Mouse (Mus musculus): ENCODE measurements around the gene Sesn3. TPM values are rescaled to one million over a fixed set of nuclear protein-coding genes. Genes with fewer than 3 reads are reported as not detected.
A peak's percentile ranks its signal among the peaks of the same experiment; 100 is the strongest.

The Sesn3 gene
- polyA plus RNA-seq, 1 experiment: 23.6 TPM

GRCm38 (mm10) chr9:14266470-14266869, 8.4 kb upstream of the Sesn3 start:
- peaks cover 3% of the 10 kb centered on the region for H3K4me1 ChIP-seq (replicated peaks; ENCODE audit: control insufficient read depth, insufficient read depth, low read length)
- H3K27ac ChIP-seq (ENCODE audit: control insufficient read depth, insufficient read depth, low read length): no peak overlapping the region
- TF ChIP-seq CTCF (IDR thresholded peaks at IDR 0.05; ENCODE audit: borderline replicate concordance, control insufficient read depth, extremely low read depth, insufficient read depth, low read length, poor library complexity) (no peak), POLR2A (IDR thresholded peaks at IDR 0.05; ENCODE audit: control insufficient read depth, extremely low read depth, insufficient read depth, low read length, poor library complexity) (no peak)
- WGBS: 88% methylated on average over 2 of the region's 2 CpGs
- H3K4me3 ChIP-seq (ENCODE audit: control insufficient read depth, insufficient read depth, low read length): no peak overlapping the region
- no peaks in the 10 kb centered on the region for H3K27me3 ChIP-seq (ENCODE audit: control insufficient read depth, insufficient read depth, low read length)
- no peaks in the 10 kb centered on the region for H3K36me3 ChIP-seq (ENCODE audit: control insufficient read depth, insufficient read depth, low read length)
- no peak for DNase-seq

- no peak for DNase-seq
- Histone ChIP-seq H3K27ac (ENCODE audit: control insufficient read depth, insufficient read depth, low read length) (no peak overlapping the region), H3K27me3 (ENCODE audit: control insufficient read depth, insufficient read depth, low read length) (no peaks in the 10 kb centered on the region), H3K4me3 (ENCODE audit: control insufficient read depth, insufficient read depth, low read length) (no peak overlapping the region), H3K4me1 (replicated peaks; ENCODE audit: control insufficient read depth, insufficient read depth, low read length) (no peaks in the 10 kb centered on the region), H3K36me3 (ENCODE audit: control insufficient read depth, insufficient read depth, low read length) (no peaks in the 10 kb centered on the region)
- TF ChIP-seq CTCF (IDR thresholded peaks at IDR 0.05; ENCODE audit: borderline replicate concordance, control insufficient read depth, extremely low read depth, insufficient read depth, low read length, poor library complexity) (no peak), POLR2A (IDR thresholded peaks at IDR 0.05; ENCODE audit: control insufficient read depth, extremely low read depth, insufficient read depth, low read length, poor library complexity) (no peak)
- WGBS: 78% methylated on average over 2 of the region's 2 CpGs
These were observed 6.3 kb upstream of the Sesn3 start for GRCm38 (mm10) chr9:14268578-14268977.

GRCm38 (mm10) chr9:14272921-14273320, 1.9 kb upstream of the Sesn3 start:
- TF ChIP-seq POLR2A (IDR thresholded peaks at IDR 0.05; ENCODE audit: control insufficient read depth, extremely low read depth, insufficient read depth, low read length, poor library complexity) (no peak), CTCF (IDR thresholded peaks at IDR 0.05; ENCODE audit: borderline replicate concordance, control insufficient read depth, extremely low read depth, insufficient read depth, low read length, poor library complexity) (no peak)
- DNase-seq: no peak
- 45% methylated on average over 1 of the region's 1 CpGs for WGBS
- no peak overlapping the region for H3K4me3 ChIP-seq (ENCODE audit: control insufficient read depth, insufficient read depth, low read length)
- H3K4me1 ChIP-seq (replicated peaks; ENCODE audit: control insufficient read depth, insufficient read depth, low read length): peaks cover 4% of the 10 kb centered on the region; the same call in 1 of the 2 replicates
- no peaks in the 10 kb centered on the region for H3K36me3 ChIP-seq (ENCODE audit: control insufficient read depth, insufficient read depth, low read length)
- no peaks in the 10 kb centered on the region for H3K27me3 ChIP-seq (ENCODE audit: control insufficient read depth, insufficient read depth, low read length)
- H3K27ac ChIP-seq (ENCODE audit: control insufficient read depth, insufficient read depth, low read length): no peak overlapping the region

GRCm38 (mm10) chr9:14274586-14274985, 281 bp upstream of the Sesn3 start:
- DNase-seq: no peak
- WGBS: 59% methylated on average over 5 of the region's 5 CpGs
- peak overlapping the region; percentile 88 for H3K27ac ChIP-seq (ENCODE audit: control insufficient read depth, insufficient read depth, low read length)
- TF ChIP-seq POLR2A (IDR thresholded peaks at IDR 0.05; ENCODE audit: control insufficient read depth, extremely low read depth, insufficient read depth, low read length, poor library complexity) (no peak), CTCF (IDR thresholded peaks at IDR 0.05; ENCODE audit: borderline replicate concordance, control insufficient read depth, extremely low read depth, insufficient read depth, low read length, poor library complexity) (no peak)
- H3K4me1 ChIP-seq (replicated peaks; ENCODE audit: control insufficient read depth, insufficient read depth, low read length): peaks cover 4% of the 10 kb centered on the region; the same call in 1 of the 2 replicates
- no peaks in the 10 kb centered on the region for H3K36me3 ChIP-seq (ENCODE audit: control insufficient read depth, insufficient read depth, low read length)
- H3K27me3 ChIP-seq (ENCODE audit: control insufficient read depth, insufficient read depth, low read length): no peaks in the 10 kb centered on the region
- peak overlapping the region; percentile 48; the same call in 1 of the 2 replicates for H3K4me3 ChIP-seq (ENCODE audit: control insufficient read depth, insufficient read depth, low read length)

GRCm38 (mm10) chr9:14275792-14276480, 1.1 kb downstream of the Sesn3 start:
- peak overlapping the region; percentile 88 for H3K27ac ChIP-seq (ENCODE audit: control insufficient read depth, insufficient read depth, low read length)
- no peaks in the 10 kb centered on the region for H3K27me3 ChIP-seq (ENCODE audit: control insufficient read depth, insufficient read depth, low read length)
- no peaks in the 10 kb centered on the region for H3K36me3 ChIP-seq (ENCODE audit: control insufficient read depth, insufficient read depth, low read length)
- peaks cover 4% of the 10 kb centered on the region; the same call in 1 of the 2 replicates for H3K4me1 ChIP-seq (replicated peaks; ENCODE audit: control insufficient read depth, insufficient read depth, low read length)
- H3K4me3 ChIP-seq (ENCODE audit: control insufficient read depth, insufficient read depth, low read length): peak overlapping the region; percentile 76
- no peak for TF ChIP-seq CTCF (IDR thresholded peaks at IDR 0.05; ENCODE audit: borderline replicate concordance, control insufficient read depth, extremely low read depth, insufficient read depth, low read length, poor library complexity)
- DNase-seq: peak; percentile 98
- under 1% methylated on average over 51 of the region's 54 CpGs for WGBS

- H3K27me3 ChIP-seq (ENCODE audit: control insufficient read depth, insufficient read depth, low read length): no peaks in the 10 kb centered on the region
- WGBS: 1% methylated on average over 61 of the region's 61 CpGs
- H3K36me3 ChIP-seq (ENCODE audit: control insufficient read depth, insufficient read depth, low read length): no peaks in the 10 kb centered on the region
- TF ChIP-seq POLR2A (IDR thresholded peaks at IDR 0.05; ENCODE audit: control insufficient read depth, extremely low read depth, insufficient read depth, low read length, poor library complexity) (no peak), CTCF (IDR thresholded peaks at IDR 0.05; ENCODE audit: borderline replicate concordance, control insufficient read depth, extremely low read depth, insufficient read depth, low read length, poor library complexity) (0 out of 2 replicates have a peak, but pooled peaks have one; percentile 11)
- peak overlapping the region; percentile 76 for H3K4me3 ChIP-seq (ENCODE audit: control insufficient read depth, insufficient read depth, low read length)
- H3K27ac ChIP-seq (ENCODE audit: control insufficient read depth, insufficient read depth, low read length): peak overlapping the region; percentile 39
- DNase-seq: no peak
- H3K4me1 ChIP-seq (replicated peaks; ENCODE audit: control insufficient read depth, insufficient read depth, low read length): peaks cover 9% of the 10 kb centered on the region
These were observed 1.8 kb downstream of the Sesn3 start for GRCm38 (mm10) chr9:14276481-14277287.

Measured in thymus, adult 2 months (tissue).